Comparison of ENCODE assay signal across 8 mouse cellular contexts in genomic region chr11:88717644-88718049, GRCm38 (mm10). TPM values are rescaled to one million over a fixed set of nuclear protein-coding genes. Genes with fewer than 3 reads are reported as not detected.
DNase-seq lines count a peak whose midpoint lies in the region; ATAC-seq and TF ChIP-seq lines count a peak whose summit lies in the region.

No protein-coding gene starts in this region.

- no peaks in the 10 kb centered on the region for H3K4me1 ChIP-seq in cortical plate, adult 2 months (ENCODE audit: control insufficient read depth, insufficient read depth, low read length)
- peaks cover 9% of the 10 kb centered on the region; the same call in 1 of the 2 replicates for H3K4me1 ChIP-seq in hindbrain, postnatal 0 days (ENCODE audit: insufficient read depth, low read length)
- H3K4me1 ChIP-seq in midbrain, embryonic 11.5 days (ENCODE audit: control insufficient read depth, insufficient read depth, low read length) = peaks cover 50% of the 10 kb centered on the region

- H3K4me2 ChIP-seq in hindbrain, postnatal 0 days (ENCODE audit: low read depth, low read length) = peak overlapping the region; percentile 98
- peak overlapping the region; percentile 70 for H3K4me2 ChIP-seq in midbrain, embryonic 11.5 days

- WGBS in hindbrain, postnatal 0 days = under 1% methylated on average over 36 of the region's 38 CpGs
- WGBS in midbrain, embryonic 11.5 days = 1% methylated on average over 30 of the region's 38 CpGs

- no peak for TF ChIP-seq CTCF in cortical plate, adult 2 months (IDR thresholded peaks at IDR 0.05; ENCODE audit: extremely low read depth, insufficient read depth, low read length)
- TF ChIP-seq CTCF in hindbrain, postnatal 0 days (IDR thresholded peaks at IDR 0.05; ENCODE audit: low read depth) = no peak

- H3K9me3 ChIP-seq in hindbrain, postnatal 0 days (ENCODE audit: low read length) = no peaks in the 10 kb centered on the region
- no peaks in the 10 kb centered on the region for H3K9me3 ChIP-seq in midbrain, embryonic 11.5 days (ENCODE audit: control insufficient read depth, low read length)

- H3K27me3 ChIP-seq in hindbrain, postnatal 0 days (ENCODE audit: insufficient read depth, low read length) = no peaks in the 10 kb centered on the region
- H3K27me3 ChIP-seq in midbrain, embryonic 11.5 days (ENCODE audit: control insufficient read depth, insufficient read depth, low read length) = no peaks in the 10 kb centered on the region

- peak overlapping the region; percentile 74; the same call in 1 of the 2 replicates for H3K27ac ChIP-seq in cortical plate, adult 2 months (ENCODE audit: insufficient read depth, low read length)
- peak overlapping the region; percentile 96 for H3K27ac ChIP-seq in hindbrain, postnatal 0 days
- H3K27ac ChIP-seq in midbrain, embryonic 11.5 days (ENCODE audit: low read depth, low read length) = peak overlapping the region; percentile 92

- peak overlapping the region; percentile 99 for H3K9ac ChIP-seq in hindbrain, postnatal 0 days (replicated peaks; ENCODE audit: low read length)
- H3K9ac ChIP-seq in midbrain, embryonic 11.5 days (ENCODE audit: low read length) = peak overlapping the region; percentile 100

- intact Hi-C loops in gastrocnemius, postnatal 14 days (cut with DNase I; ENCODE audit: low total_unique reads) = no loop called here
- intact Hi-C loops in gastrocnemius, postnatal 36 days (cut with DNase I) = loop anchor here (5.0 kb wide), 1 partner anchor 60 kb away; no protein-coding TSS in a partner anchor

- peak overlapping the region; percentile 47 for H3K4me3 ChIP-seq in cortical plate, adult 2 months (ENCODE audit: insufficient read depth, low read length)
- peak overlapping the region; percentile 98 for H3K4me3 ChIP-seq in hindbrain, postnatal 0 days (ENCODE audit: low read length)
- H3K4me3 ChIP-seq in midbrain, embryonic 11.5 days (ENCODE audit: low read depth, low read length) = peak overlapping the region; percentile 98

- TF ChIP-seq POLR2A in cortical plate, adult 2 months (IDR thresholded peaks at IDR 0.05; ENCODE audit: extremely low read depth, insufficient read depth, low read length) = no peak

- no peaks in the 10 kb centered on the region for H3K36me3 ChIP-seq in hindbrain, postnatal 0 days (ENCODE audit: insufficient read depth, low read length)
- H3K36me3 ChIP-seq in midbrain, embryonic 11.5 days (ENCODE audit: control insufficient read depth, insufficient read depth, low read length) = no peaks in the 10 kb centered on the region

- ATAC-seq in hindbrain, postnatal 0 days = peak; percentile 40
- ATAC-seq in midbrain, embryonic 11.5 days (ENCODE audit: low FRiP score) = peak; percentile 13; the same call in 1 of the 2 replicates

- DNase-seq in gastrocnemius, postnatal 14 days = peak; percentile 26
- no peak for DNase-seq in gastrocnemius, postnatal 10 days
- DNase-seq in 3T3-L1 (ENCODE audit: low read depth, low spot score) = peak; percentile 30
- peak; percentile 66 for DNase-seq in hindbrain, postnatal 0 days (ENCODE audit: low spot score)
- DNase-seq in midbrain, embryonic 11.5 days (ENCODE audit: low spot score, missing footprints) = peak; percentile 92
- no peak for DNase-seq in ovary, postnatal 14 days (ENCODE audit: low spot score)
- DNase-seq in gastrocnemius, postnatal 36 days = no peak

RNA-seq across cellular contexts. Expression of gene Msi2, which starts 0.7 kb away (rescaled TPM):
- 100 to 1,000 TPM; 156 to 165 TPM for total RNA-seq in gastrocnemius, postnatal 14 days (2021)
- total RNA-seq in gastrocnemius, postnatal 10 days (2021) = 100 to 1,000 TPM; 186 to 195 TPM
- polyA plus RNA-seq in cortical plate, adult 2 months (2012; rRNA removed) = 57.1 and 57.5 TPM in 2 replicates
- 165 and 170 TPM in 2 replicates for total RNA-seq in hindbrain, postnatal 0 days (2014; rRNA removed)
- 33.0 and 36.8 TPM in 2 replicates for polyA plus RNA-seq in hindbrain, postnatal 0 days (2015; fragmentation: Nextera tagmentation; extraction: Ambion mirVana)
- polyA plus RNA-seq in midbrain, embryonic 11.5 days (2014; fragmentation: Nextera tagmentation; extraction: Ambion mirVana) = 25.7 and 27.0 TPM in 2 replicates
- total RNA-seq in gastrocnemius, postnatal 36 days (2021) = 100 to 1,000 TPM; 178 to 179 TPM

Comparison
In these comparisons a context has a peak if more than half of its experiments do, and no peak if none do; other contexts are left out.
1. DNase-seq: peak in gastrocnemius, postnatal 14 days (single experiment), 3T3-L1 (single experiment), hindbrain, postnatal 0 days (single experiment) and midbrain, embryonic 11.5 days (single experiment); none in gastrocnemius, postnatal 10 days (single experiment), ovary, postnatal 14 days (single experiment) and gastrocnemius, postnatal 36 days (0 of 2).
2. H3K4me3 ChIP-seq: peak in every context shown above with its lines; median percentile 98 in hindbrain, postnatal 0 days; 98 in midbrain, embryonic 11.5 days; 47 in cortical plate, adult 2 months.
3. Peak in every context shown above with its lines, with median percentiles within 50 percentile points of each other: H3K27ac ChIP-seq.